Mouse (Mus musculus) midbrain, postnatal 0 days (tissue): ENCODE data around the gene Gsdma. TPM values are rescaled to one million over a fixed set of nuclear protein-coding genes. Genes with fewer than 3 reads are reported as not detected.

Experiments
- ATAC-seq: fragments of 200-750 bp; cut with Nextera tagmentation; 2 replicates; pipeline ENCODE4 v1.8.0; 2017; ENCODE audit warnings: moderate number of reproducible peaks, mild to moderate bottlenecking, moderate TSS enrichment, moderate library complexity; ENCODE audit not compliant: low FRiP score
- DNase-seq: peaks from one replicate; pipeline ENCODE4 v3.0.0-alpha.2; 2015; ENCODE audit warnings: low spot score
- H3K27ac ChIP-seq: fragments of 300-500 bp; sonication (generic); 2 replicates; pipeline ENCODE4 v1.5.1; 2014; ENCODE audit warnings: low read depth, mild to moderate bottlenecking, low read length, mixed read lengths
- H3K27me3 ChIP-seq: fragments of 300-500 bp; sonication (generic); 2 replicates; pipeline ENCODE4 v1.6.1; 2014; ENCODE audit warnings: low read length, control low read depth, mixed read lengths; ENCODE audit not compliant: insufficient read depth
- H3K36me3 ChIP-seq: fragments of 300-500 bp; sonication (generic); 2 replicates; pipeline ENCODE4 v1.6.1; 2014; ENCODE audit warnings: low read length, control low read depth, mixed read lengths; ENCODE audit not compliant: insufficient read depth
- H3K4me1 ChIP-seq: fragments of 300-500 bp; sonication (generic); 2 replicates; pipeline ENCODE4 v1.6.1; 2014; ENCODE audit warnings: mild to moderate bottlenecking, control low read depth, antibody characterized with exemption, low read length, mixed read lengths; ENCODE audit not compliant: insufficient read depth
- H3K4me2 ChIP-seq: fragments of 300-500 bp; sonication (generic); 2 replicates; pipeline ENCODE4 v1.6.1; 2014; ENCODE audit warnings: low read depth, mild to moderate bottlenecking, low read length, mixed read lengths; ENCODE audit not compliant: poor library complexity, severe bottlenecking
- H3K4me3 ChIP-seq: fragments of 300-500 bp; sonication (generic); 2 replicates; pipeline ENCODE4 v1.5.1; 2014; ENCODE audit warnings: low read depth, mild to moderate bottlenecking, low read length, moderate library complexity
- H3K9ac ChIP-seq: fragments of 300-500 bp; sonication (generic); replicated peaks from 2 replicates; pipeline ENCODE4 v1.6.1; 2014; ENCODE audit warnings: mild to moderate bottlenecking, low read length, moderate library complexity, mixed read lengths; ENCODE audit not compliant: poor library complexity, severe bottlenecking
- H3K9me3 ChIP-seq: fragments of 300-500 bp; sonication (generic); 2 replicates; pipeline ENCODE4 v1.6.1; 2016; ENCODE audit warnings: low read length, control low read depth
- CTCF ChIP-seq: IDR thresholded peaks from 2 replicates; pipeline ENCODE4 v1.5.1; 2016; ENCODE audit warnings: antibody characterized with exemption, mild to moderate bottlenecking
- WGBS: fragments of 180-500 bp; shearing (Covaris S2); extraction: QIAGEN DNeasy Blood & Tissue Kit; methylation state at CpG from one replicate; pipeline ENCODE4 v1.1.7; 2014; 5-methylcytosine and 5-hydroxymethylcytosine counted together
- polyA plus RNA-seq: library from polyadenylated mRNA; unstranded; fragments of >200 nt; fragmentation: Nextera tagmentation; extraction: Ambion mirVana; gene quantifications from 2 replicates; pipeline ENCODE4 v1.2.1, GENCODE M21; 2015
- total RNA-seq: library from RNA; depleted of rRNA; stranded (reverse); fragments of >200 nt; gene quantifications from 2 replicates; pipeline ENCODE4 v1.2.3, GENCODE M21; 2014

Gene Gsdma
- total and polyA plus RNA-seq, 2 experiments from 2014 or later = 0.05 TPM; not detected in 1

- 40% methylated on average over 4 of the region's 4 CpGs for WGBS
- H3K36me3 ChIP-seq = peaks cover 23% of the 10 kb centered on the region
These were observed 35.8 kb downstream of the Gsdma start for GRCm38 (mm10) chr11:98699911-98700310.

GRCm38 (mm10) chr11:98701213-98701670, 37.1 kb downstream of the Gsdma start, which contains the start of gene Csf3:
Csf3 (plus strand) TSS chr11:98701263.
- Histone ChIP-seq H3K4me3 (no peak within 1 kb of the TSS), H3K4me2 (no peak within 1 kb of the TSS), H3K36me3 (peaks cover 24% of the 10 kb centered on the region), H3K4me1 (no peaks in the 10 kb centered on the region), H3K27ac (no peak within 1 kb of the TSS), H3K9ac (peak within 1 kb of the TSS; percentile 13; the same call in 1 of the 2 replicates), H3K9me3 (no peaks in the 10 kb centered on the region), H3K27me3 (no peaks in the 10 kb centered on the region)
- TF ChIP-seq CTCF = no peak
- DNase-seq (no peak), ATAC-seq (no peak)
- 40% methylated on average over 10 of the region's 10 CpGs for WGBS

More at GRCm38 (mm10) chr11:98699911-98700310, 35.8 kb downstream of the Gsdma start:
- H3K27me3 ChIP-seq = no peaks in the 10 kb centered on the region
- no peak overlapping the region for H3K4me3 ChIP-seq
- ATAC-seq (no peak), DNase-seq (peak; percentile 69)
- no peak overlapping the region for H3K4me2 ChIP-seq
- no peaks in the 10 kb centered on the region for H3K9me3 ChIP-seq
- H3K9ac ChIP-seq = no peak overlapping the region
- H3K4me1 ChIP-seq = no peaks in the 10 kb centered on the region
- TF ChIP-seq CTCF = peak; percentile 88
- no peak overlapping the region for H3K27ac ChIP-seq

- no peaks in the 10 kb centered on the region for H3K4me1 ChIP-seq
- TF ChIP-seq CTCF = no peak
- no peak overlapping the region for H3K9ac ChIP-seq
- no peak overlapping the region for H3K4me2 ChIP-seq
- WGBS = 73% methylated on average over 5 of the region's 5 CpGs
- no peak for ATAC-seq
- H3K9me3 ChIP-seq = no peaks in the 10 kb centered on the region
- H3K27ac ChIP-seq = no peak overlapping the region
- no peak for DNase-seq
- no peaks in the 10 kb centered on the region for H3K27me3 ChIP-seq
- no peak overlapping the region for H3K4me3 ChIP-seq
- H3K36me3 ChIP-seq = peaks cover 35% of the 10 kb centered on the region
These were observed 38.2 kb downstream of the Gsdma start for GRCm38 (mm10) chr11:98702323-98702722.

- no peak for DNase-seq
- ATAC-seq = no peak
- Histone ChIP-seq H3K4me1 (no peaks in the 10 kb centered on the region), H3K36me3 (peaks cover 61% of the 10 kb centered on the region), H3K4me3 (no peak overlapping the region), H3K9ac (no peak overlapping the region), H3K9me3 (no peaks in the 10 kb centered on the region), H3K27me3 (no peaks in the 10 kb centered on the region), H3K4me2 (no peak overlapping the region), H3K27ac (no peak overlapping the region)
- WGBS = 95% methylated on average over 10 of the region's 10 CpGs
- TF ChIP-seq CTCF = no peak
These were observed 40.9 kb downstream of the Gsdma start for GRCm38 (mm10) chr11:98705021-98705420.

GRCm38 (mm10) chr11:98707401-98708281, 43.5 kb downstream of the Gsdma start:
- no peak overlapping the region for H3K27ac ChIP-seq
- H3K4me3 ChIP-seq = no peak overlapping the region
- peaks cover 69% of the 10 kb centered on the region for H3K36me3 ChIP-seq
- 81% methylated on average over 22 of the region's 22 CpGs for WGBS
- TF ChIP-seq CTCF = no peak
- peak; percentile 38 for DNase-seq
- H3K4me1 ChIP-seq = no peaks in the 10 kb centered on the region
- H3K4me2 ChIP-seq = no peak overlapping the region
- H3K9ac ChIP-seq = no peak overlapping the region
- ATAC-seq = no peak
- H3K9me3 ChIP-seq = no peaks in the 10 kb centered on the region
- H3K27me3 ChIP-seq = no peaks in the 10 kb centered on the region
